Mouse (Mus musculus): ENCODE data around the gene Atp10a. TPM values are rescaled to one million over a fixed set of nuclear protein-coding genes. Genes with fewer than 3 reads are reported as not detected.

The Atp10a gene
- polyA plus RNA-seq (2012; ENCODE audit: insufficient read depth, insufficient read length, missing spikeins), result 2.5 and 3.4 TPM in 2 replicates

- Histone ChIP-seq H3K4me3 (ENCODE audit: insufficient read depth, low read depth, low read length) (no peak within 1 kb of the TSS), H3K27ac (replicated peaks; ENCODE audit: low read depth, low read length) (no peak within 1 kb of the TSS), H3K4me1 (ENCODE audit: control insufficient read depth, insufficient read depth, insufficient read length, low read length) (no peaks in the 10 kb centered on the region)
These were observed at the start of gene Atp10a for GRCm38 (mm10) chr7:58655866-58656265. Gene Atp10a (plus strand): TSS chr7:58656166.

- H3K27ac ChIP-seq (replicated peaks; ENCODE audit: low read depth, low read length), result no peak overlapping the region
- no peaks in the 10 kb centered on the region for H3K4me1 ChIP-seq (ENCODE audit: control insufficient read depth, insufficient read depth, insufficient read length, low read length)
- no peak overlapping the region for H3K4me3 ChIP-seq (ENCODE audit: insufficient read depth, low read depth, low read length)
These were observed 37.9 kb upstream of the Atp10a start for GRCm38 (mm10) chr7:58618048-58618447.

- Histone ChIP-seq H3K27ac (replicated peaks; ENCODE audit: low read depth, low read length) (peak overlapping the region; percentile 63), H3K4me3 (ENCODE audit: insufficient read depth, low read depth, low read length) (no peak overlapping the region)
These were observed 29.4 kb upstream of the Atp10a start for GRCm38 (mm10) chr7:58626305-58627155.

GRCm38 (mm10) chr7:58627381-58627780, 28.6 kb upstream of the Atp10a start:
- no peak overlapping the region for H3K27ac ChIP-seq (replicated peaks; ENCODE audit: low read depth, low read length)
- no peak overlapping the region for H3K4me3 ChIP-seq (ENCODE audit: insufficient read depth, low read depth, low read length)
- H3K4me1 ChIP-seq (ENCODE audit: control insufficient read depth, insufficient read depth, insufficient read length, low read length), result no peaks in the 10 kb centered on the region

More at GRCm38 (mm10) chr7:58626305-58627155, 29.4 kb upstream of the Atp10a start:
- no peaks in the 10 kb centered on the region for H3K4me1 ChIP-seq (ENCODE audit: control insufficient read depth, insufficient read depth, insufficient read length, low read length)

- no peak overlapping the region for H3K4me3 ChIP-seq (ENCODE audit: insufficient read depth, low read depth, low read length)
- no peaks in the 10 kb centered on the region for H3K4me1 ChIP-seq (ENCODE audit: control insufficient read depth, insufficient read depth, insufficient read length, low read length)
- no peak overlapping the region for H3K27ac ChIP-seq (replicated peaks; ENCODE audit: low read depth, low read length)
These were observed 26.7 kb upstream of the Atp10a start for GRCm38 (mm10) chr7:58629233-58629632.

GRCm38 (mm10) chr7:58633683-58634082, 22.3 kb upstream of the Atp10a start:
- H3K4me3 ChIP-seq (ENCODE audit: insufficient read depth, low read depth, low read length), result no peak overlapping the region
- no peaks in the 10 kb centered on the region for H3K4me1 ChIP-seq (ENCODE audit: control insufficient read depth, insufficient read depth, insufficient read length, low read length)
- H3K27ac ChIP-seq (replicated peaks; ENCODE audit: low read depth, low read length), result no peak overlapping the region

- H3K4me1 ChIP-seq (ENCODE audit: control insufficient read depth, insufficient read depth, insufficient read length, low read length), result no peaks in the 10 kb centered on the region
- H3K4me3 ChIP-seq (ENCODE audit: insufficient read depth, low read depth, low read length), result no peak overlapping the region
- H3K27ac ChIP-seq (replicated peaks; ENCODE audit: low read depth, low read length), result no peak overlapping the region
These were observed 16.3 kb upstream of the Atp10a start for GRCm38 (mm10) chr7:58639676-58640075.

GRCm38 (mm10) chr7:58640456-58640855, 15.5 kb upstream of the Atp10a start:
- Histone ChIP-seq H3K27ac (replicated peaks; ENCODE audit: low read depth, low read length) (no peak overlapping the region), H3K4me1 (ENCODE audit: control insufficient read depth, insufficient read depth, insufficient read length, low read length) (no peaks in the 10 kb centered on the region)

GRCm38 (mm10) chr7:58641916-58642315, 14.1 kb upstream of the Atp10a start:
- Histone ChIP-seq H3K4me3 (ENCODE audit: insufficient read depth, low read depth, low read length) (no peak overlapping the region), H3K27ac (replicated peaks; ENCODE audit: low read depth, low read length) (no peak overlapping the region), H3K4me1 (ENCODE audit: control insufficient read depth, insufficient read depth, insufficient read length, low read length) (no peaks in the 10 kb centered on the region)

More at GRCm38 (mm10) chr7:58640456-58640855, 15.5 kb upstream of the Atp10a start:
- H3K4me3 ChIP-seq (ENCODE audit: insufficient read depth, low read depth, low read length), result no peak overlapping the region

- H3K27ac ChIP-seq (replicated peaks; ENCODE audit: low read depth, low read length), result no peak overlapping the region
- H3K4me3 ChIP-seq (ENCODE audit: insufficient read depth, low read depth, low read length), result no peak overlapping the region
- H3K4me1 ChIP-seq (ENCODE audit: control insufficient read depth, insufficient read depth, insufficient read length, low read length), result no peaks in the 10 kb centered on the region
These were observed 8.6 kb upstream of the Atp10a start for GRCm38 (mm10) chr7:58647404-58647803.

GRCm38 (mm10) chr7:58657913-58658789, 2.2 kb downstream of the Atp10a start:
- 0 out of 2 replicates have a peak overlapping the region, but pooled peaks have one; percentile 18 for H3K27ac ChIP-seq (replicated peaks; ENCODE audit: low read depth, low read length)
- H3K4me3 ChIP-seq (ENCODE audit: insufficient read depth, low read depth, low read length), result peak overlapping the region; percentile 76
- H3K4me1 ChIP-seq (ENCODE audit: control insufficient read depth, insufficient read depth, insufficient read length, low read length), result no peaks in the 10 kb centered on the region

- Histone ChIP-seq H3K27ac (replicated peaks; ENCODE audit: low read depth, low read length) (no peak overlapping the region), H3K4me3 (ENCODE audit: insufficient read depth, low read depth, low read length) (peak overlapping the region; percentile 76), H3K4me1 (ENCODE audit: control insufficient read depth, insufficient read depth, insufficient read length, low read length) (no peaks in the 10 kb centered on the region)
These were observed 2.9 kb downstream of the Atp10a start for GRCm38 (mm10) chr7:58658790-58659405.

- H3K4me1 ChIP-seq (ENCODE audit: control insufficient read depth, insufficient read depth, insufficient read length, low read length), result no peaks in the 10 kb centered on the region
- no peak overlapping the region for H3K4me3 ChIP-seq (ENCODE audit: insufficient read depth, low read depth, low read length)
- H3K27ac ChIP-seq (replicated peaks; ENCODE audit: low read depth, low read length), result no peak overlapping the region
These were observed 4.1 kb downstream of the Atp10a start for GRCm38 (mm10) chr7:58660046-58660445.

GRCm38 (mm10) chr7:58660665-58661064, 4.7 kb downstream of the Atp10a start:
- H3K4me3 ChIP-seq (ENCODE audit: insufficient read depth, low read depth, low read length), result no peak overlapping the region
- no peaks in the 10 kb centered on the region for H3K4me1 ChIP-seq (ENCODE audit: control insufficient read depth, insufficient read depth, insufficient read length, low read length)
- H3K27ac ChIP-seq (replicated peaks; ENCODE audit: low read depth, low read length), result no peak overlapping the region

- Histone ChIP-seq H3K4me3 (ENCODE audit: insufficient read depth, low read depth, low read length) (no peak overlapping the region), H3K27ac (replicated peaks; ENCODE audit: low read depth, low read length) (no peak overlapping the region), H3K4me1 (ENCODE audit: control insufficient read depth, insufficient read depth, insufficient read length, low read length) (no peaks in the 10 kb centered on the region)
These were observed 5.1 kb downstream of the Atp10a start for GRCm38 (mm10) chr7:58661076-58661475.
